Mouse (Mus musculus): ENCODE measurements around the gene Retreg2. TPM values are rescaled to one million over a fixed set of nuclear protein-coding genes. Genes with fewer than 3 reads are reported as not detected.

Retreg2 gene
- polyA plus RNA-seq, 1 experiment from 2014 or later: 33.9 TPM

Other genes starting within 250 kb of the Retreg2 start
- not detected in 2 replicates for gene Cryba2, start 249.6 kb upstream of the Retreg2 start, polyA plus RNA-seq (2015; fragmentation: Nextera tagmentation; extraction: Ambion mirVana)
- 0.18 and 0.36 TPM in 2 replicates for gene Cfap65, start 207.2 kb upstream of the Retreg2 start, polyA plus RNA-seq (2015; fragmentation: Nextera tagmentation; extraction: Ambion mirVana)
- 0.14 and 0.17 TPM in 2 replicates for gene Ihh, start 191.1 kb upstream of the Retreg2 start, polyA plus RNA-seq (2015; fragmentation: Nextera tagmentation; extraction: Ambion mirVana)
- 7.5 and 8.8 TPM in 2 replicates for gene Nhej1, start 17.6 kb upstream of the Retreg2 start, polyA plus RNA-seq (2015; fragmentation: Nextera tagmentation; extraction: Ambion mirVana)
- 1.1 TPM in 2 replicates for gene Slc23a3, start 8.9 kb upstream of the Retreg2 start, polyA plus RNA-seq (2015; fragmentation: Nextera tagmentation; extraction: Ambion mirVana)
- gene Cnppd1, start 67 bp upstream of the Retreg2 start, polyA plus RNA-seq (2015; fragmentation: Nextera tagmentation; extraction: Ambion mirVana): 39.2 and 40.9 TPM in 2 replicates
- gene Zfand2b, start 25.9 kb downstream of the Retreg2 start, polyA plus RNA-seq (2015; fragmentation: Nextera tagmentation; extraction: Ambion mirVana): 30.4 and 31.7 TPM in 2 replicates
- gene Abcb6, start 37.6 kb downstream of the Retreg2 start, polyA plus RNA-seq (2015; fragmentation: Nextera tagmentation; extraction: Ambion mirVana): 15.2 and 16.1 TPM in 2 replicates
- gene Ankzf1, start 49.4 kb downstream of the Retreg2 start, polyA plus RNA-seq (2015; fragmentation: Nextera tagmentation; extraction: Ambion mirVana): 22.8 and 32.0 TPM in 2 replicates
- gene Atg9a, start 49.4 kb downstream of the Retreg2 start, polyA plus RNA-seq (2015; fragmentation: Nextera tagmentation; extraction: Ambion mirVana): 31.7 and 34.9 TPM in 2 replicates
- gene Glb1l, start 68.0 kb downstream of the Retreg2 start, polyA plus RNA-seq (2015; fragmentation: Nextera tagmentation; extraction: Ambion mirVana): 7.7 and 8.8 TPM in 2 replicates
- gene Stk16, start 68.1 kb downstream of the Retreg2 start, polyA plus RNA-seq (2015; fragmentation: Nextera tagmentation; extraction: Ambion mirVana): 96.5 and 102 TPM in 2 replicates
- gene Tuba4a, start 77.1 kb downstream of the Retreg2 start, polyA plus RNA-seq (2015; fragmentation: Nextera tagmentation; extraction: Ambion mirVana): 63.3 and 81.2 TPM in 2 replicates
- 0.24 TPM in 1 of 2 replicates, not detected in the other for gene A630095N17Rik, start 89.3 kb downstream of the Retreg2 start, polyA plus RNA-seq (2015; fragmentation: Nextera tagmentation; extraction: Ambion mirVana)
- gene Dnajb2, start 93.6 kb downstream of the Retreg2 start, polyA plus RNA-seq (2015; fragmentation: Nextera tagmentation; extraction: Ambion mirVana): 45.6 and 46.0 TPM in 2 replicates
- gene Ptprn, start 121.7 kb downstream of the Retreg2 start, polyA plus RNA-seq (2015; fragmentation: Nextera tagmentation; extraction: Ambion mirVana): 0.44 and 0.62 TPM in 2 replicates
- gene Resp18, start 135.6 kb downstream of the Retreg2 start, polyA plus RNA-seq (2015; fragmentation: Nextera tagmentation; extraction: Ambion mirVana): 0.76 TPM in 1 of 2 replicates, not detected in the other
- 129 and 131 TPM in 2 replicates for gene Dnpep, start 175.2 kb downstream of the Retreg2 start, polyA plus RNA-seq (2015; fragmentation: Nextera tagmentation; extraction: Ambion mirVana)
- 469 and 480 TPM in 2 replicates for gene Des, start 217.6 kb downstream of the Retreg2 start, polyA plus RNA-seq (2015; fragmentation: Nextera tagmentation; extraction: Ambion mirVana)
- 41.1 and 46.4 TPM in 2 replicates for gene Speg, start 232.5 kb downstream of the Retreg2 start, polyA plus RNA-seq (2015; fragmentation: Nextera tagmentation; extraction: Ambion mirVana)

Measured in heart, embryonic 16.5 days (tissue).